Mouse (Mus musculus) gastrocnemius, postnatal 14 days (tissue): ENCODE measurements around the gene Ttc1. TPM values are rescaled to one million over a fixed set of nuclear protein-coding genes. Genes with fewer than 3 reads are reported as not detected.

Experiments
- DNase-seq: peaks from one replicate; pipeline ENCODE4 v3.0.0; 2021; ENCODE audit warnings: mixed read lengths
- intact Hi-C: fragments of 180-260 bp; cut with DNase I; formaldehyde crosslinking; loops from one replicate; pipeline ENCODE4 v1.15.1; 2025; ENCODE audit warnings: low total_unique reads
- total RNA-seq, 2 experiments: library from RNA; stranded (reverse); gene quantifications; 2 replicates each; pipeline ENCODE4 v1.2.3; 2021

Ttc1 gene
- total RNA-seq, 2 experiments from 2014 or later, result 41.3 to 43.0 TPM

- intact Hi-C loops, result no loop called here
Observed at GRCm38 (mm10) chr11:43712178-43712577, 35.6 kb downstream of the Ttc1 start.

GRCm38 (mm10) chr11:43708409-43708808 lies 39.4 kb downstream of the Ttc1 start:
- DNase-seq, result no peak
- intact Hi-C loops, result no loop called here

More at GRCm38 (mm10) chr11:43712178-43712577, 35.6 kb downstream of the Ttc1 start:
- no peak for DNase-seq

GRCm38 (mm10) chr11:43705751-43706150 lies 42.1 kb downstream of the Ttc1 start:
- no peak for DNase-seq
- intact Hi-C loops, result no loop called here

GRCm38 (mm10) chr11:43703552-43703951 lies 44.3 kb downstream of the Ttc1 start:
- no peak for DNase-seq
- intact Hi-C loops, result no loop called here

- DNase-seq, result no peak
- intact Hi-C loops, result no loop called here
Observed at GRCm38 (mm10) chr11:43700291-43700690, 47.5 kb downstream of the Ttc1 start.

- DNase-seq, result no peak
- intact Hi-C loops, result no loop called here
Observed at GRCm38 (mm10) chr11:43698621-43699020, 49.2 kb downstream of the Ttc1 start.

- intact Hi-C loops, result no loop called here
Observed at GRCm38 (mm10) chr11:43696623-43697022, 51.2 kb downstream of the Ttc1 start.

GRCm38 (mm10) chr11:43688850-43689249 lies 59.0 kb downstream of the Ttc1 start:
- no peak for DNase-seq
- intact Hi-C loops, result no loop called here

More at GRCm38 (mm10) chr11:43696623-43697022, 51.2 kb downstream of the Ttc1 start:
- DNase-seq, result no peak

- DNase-seq, result peak; percentile 57
- intact Hi-C loops, result no loop called here
Observed at GRCm38 (mm10) chr11:43682415-43683217, 65.2 kb downstream of the Ttc1 start.

GRCm38 (mm10) chr11:43681472-43682414 lies 66.1 kb downstream of the Ttc1 start, which contains the start of gene Pwwp2a:
Gene Pwwp2a, plus strand, starts transcription at chr11:43681998.
- intact Hi-C loops, result no loop called here
- peak; percentile 100 for DNase-seq

Other genes with a start within 250 kb of the Ttc1 start
- gene Ccnjl, start 219.2 kb downstream of the Ttc1 start, total RNA-seq, result 1 to 10 TPM in 1 of 2 experiments, under 1 TPM in 1; 0.78 to 1.0 TPM
- under 1 TPM; 0.10 to 0.16 TPM for gene 4933415A04Rik, start 161.0 kb downstream of the Ttc1 start, total RNA-seq
- gene Fabp6, start 146.5 kb downstream of the Ttc1 start, total RNA-seq, result not detected
- 10 to 100 TPM; 14.6 to 15.6 TPM for gene Pwwp2a, start 66.0 kb downstream of the Ttc1 start, total RNA-seq
- gene Adra1b, start 153.2 kb upstream of the Ttc1 start, total RNA-seq, result under 1 TPM; 0.33 to 0.51 TPM